Mouse (Mus musculus): ENCODE data around the gene Zfp341.
A peak's percentile ranks its signal among the peaks of the same experiment; 100 is the strongest.

Zfp341 gene

DNA sequence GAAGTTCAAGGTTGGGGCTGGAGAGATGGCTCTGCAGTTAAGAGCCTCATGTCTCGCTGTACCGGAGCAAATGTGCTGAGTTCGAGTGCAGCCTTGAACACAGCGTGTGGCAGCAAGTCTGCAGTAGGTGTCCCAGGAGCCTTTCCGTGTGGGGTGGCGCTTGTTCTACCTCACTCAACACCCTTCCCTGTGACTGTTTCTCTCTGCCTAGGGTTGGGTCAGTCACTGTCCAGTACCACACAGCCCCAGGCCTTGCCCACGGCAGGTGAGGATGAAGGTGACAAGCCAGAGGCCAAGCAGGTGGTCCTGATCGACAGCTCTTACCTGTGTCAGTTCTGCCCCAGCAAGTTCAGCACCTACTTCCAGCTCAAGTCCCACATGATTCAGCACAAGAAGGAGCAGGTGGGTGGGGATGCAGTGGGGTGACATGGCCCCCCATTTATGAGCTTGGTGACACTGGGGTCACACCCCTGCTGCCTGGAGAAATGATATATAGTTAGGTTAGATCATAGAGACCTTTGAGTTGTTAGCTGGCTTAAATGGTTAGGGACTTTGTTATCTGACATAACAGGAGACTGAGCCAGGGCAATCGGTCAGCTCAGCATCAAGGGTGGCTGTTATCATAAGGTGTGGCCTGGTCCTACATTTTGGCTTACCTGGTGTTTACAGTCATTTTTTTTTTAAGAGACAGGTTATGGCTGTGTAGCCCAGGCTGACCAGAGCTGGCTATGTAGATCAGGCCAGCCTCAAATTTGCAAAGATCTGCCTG, 21.0 kb downstream of the Zfp341 start:
- DNase-seq (ENCODE audit: low spot score in 2 of 2): no peak

DNA sequence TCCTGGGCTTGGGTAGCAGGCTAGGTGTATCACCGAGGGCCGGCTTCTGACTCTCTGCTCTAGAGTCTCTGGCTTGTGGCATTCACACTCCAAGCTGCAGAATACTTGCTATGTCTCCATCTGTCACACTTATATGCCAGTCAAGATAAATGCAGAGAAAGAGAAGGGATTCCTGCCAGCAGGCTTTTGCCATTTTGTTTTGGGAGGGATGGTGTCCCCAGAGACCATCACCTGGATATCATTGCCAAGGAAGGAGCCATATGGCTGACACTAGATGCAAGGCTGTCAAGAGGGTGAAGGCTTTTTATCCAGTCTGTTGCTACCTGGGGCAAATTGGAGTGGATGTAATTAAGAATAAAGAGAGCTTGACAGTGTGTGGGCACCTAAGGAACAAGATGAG, 22.7 kb downstream of the Zfp341 start:
- no peak for DNase-seq (ENCODE audit: low spot score in 2 of 2)

DNA sequence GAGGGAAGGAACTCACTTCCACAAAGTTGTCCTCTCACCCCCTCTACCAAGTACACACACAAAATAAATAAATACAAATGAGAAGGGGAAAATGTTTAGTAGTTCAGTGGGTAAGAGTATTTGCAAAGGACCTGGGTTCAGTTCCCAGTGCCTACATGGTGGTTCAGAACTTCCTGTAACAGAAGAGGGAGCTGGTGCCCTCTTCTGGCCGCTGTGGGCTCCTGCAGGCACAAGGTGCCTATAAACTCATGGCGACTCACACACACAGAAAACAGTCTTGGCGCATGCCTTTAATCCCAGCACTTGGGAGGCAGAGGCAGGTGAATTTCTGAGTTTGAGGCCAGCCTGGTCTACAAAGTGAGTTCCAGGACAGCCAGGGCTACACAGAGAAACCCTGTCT, 25.4 kb downstream of the Zfp341 start:
- no peak for DNase-seq (ENCODE audit: low spot score in 2 of 2)

DNA sequence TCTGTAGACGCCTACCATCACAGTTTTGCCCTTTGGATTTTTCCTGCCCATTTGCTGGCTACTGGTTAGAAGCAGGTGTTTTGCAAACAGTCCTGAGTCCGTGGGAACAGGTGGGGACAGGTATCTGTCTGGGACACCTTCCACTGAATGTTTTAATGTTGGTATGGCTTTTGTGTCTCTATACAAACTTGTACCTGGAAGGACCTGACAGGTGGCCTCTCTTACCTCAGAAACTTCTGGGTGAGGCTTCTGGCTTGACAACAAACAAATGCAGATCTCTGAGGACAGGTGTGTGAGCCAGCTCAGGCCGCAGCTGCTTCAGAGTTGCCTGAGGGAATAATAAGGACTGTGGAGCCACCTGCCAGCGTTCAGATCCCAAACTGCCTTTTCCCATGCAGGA, 26.0 kb downstream of the Zfp341 start:
- no peak for DNase-seq (ENCODE audit: low spot score in 2 of 2)

DNA sequence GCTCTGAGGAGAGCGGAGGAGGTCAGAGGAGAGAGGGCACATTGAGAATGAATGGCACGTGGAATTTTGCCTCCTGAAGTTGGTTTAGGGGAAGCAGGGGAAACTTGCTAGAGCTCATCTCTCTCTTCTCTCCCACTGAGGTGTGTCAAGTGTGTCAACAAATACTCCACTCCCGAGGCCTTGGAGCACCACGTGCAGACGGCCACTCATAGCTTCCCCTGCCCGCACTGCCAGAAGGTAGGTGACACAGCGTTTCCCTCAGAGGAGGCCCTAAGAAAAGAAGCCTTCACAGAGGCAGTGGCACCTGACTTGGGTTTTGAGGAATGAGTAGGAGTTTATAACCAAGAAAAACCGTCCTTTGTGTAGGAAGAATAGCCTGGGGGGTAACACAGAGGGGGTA, 28.1 kb downstream of the Zfp341 start:
- DNase-seq (ENCODE audit: low spot score in 2 of 2): no peak

DNA sequence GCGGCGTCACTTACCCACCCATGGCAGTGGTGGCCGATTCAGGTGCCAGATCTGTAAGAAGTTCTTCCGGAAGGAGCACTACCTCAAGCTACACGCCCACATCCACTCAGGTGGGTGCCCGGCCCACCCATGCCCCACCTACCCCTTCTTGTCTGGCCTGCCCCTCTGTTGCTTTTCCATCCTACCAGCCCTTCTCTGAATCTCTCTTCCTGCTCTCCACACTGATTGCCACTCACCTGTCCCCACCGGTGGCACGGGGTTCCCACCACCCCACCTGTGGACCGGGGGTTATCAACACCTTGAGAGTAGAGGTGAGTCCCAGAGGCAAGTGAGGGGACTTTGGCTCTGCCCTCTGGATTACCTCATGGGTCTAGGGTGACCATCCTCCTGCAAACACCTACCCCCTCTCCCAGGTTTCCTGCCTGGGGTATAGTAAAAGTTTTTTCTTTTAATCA, 28.9 kb downstream of the Zfp341 start:
- DNase-seq (ENCODE audit: low spot score in 2 of 2): no peak

DNA sequence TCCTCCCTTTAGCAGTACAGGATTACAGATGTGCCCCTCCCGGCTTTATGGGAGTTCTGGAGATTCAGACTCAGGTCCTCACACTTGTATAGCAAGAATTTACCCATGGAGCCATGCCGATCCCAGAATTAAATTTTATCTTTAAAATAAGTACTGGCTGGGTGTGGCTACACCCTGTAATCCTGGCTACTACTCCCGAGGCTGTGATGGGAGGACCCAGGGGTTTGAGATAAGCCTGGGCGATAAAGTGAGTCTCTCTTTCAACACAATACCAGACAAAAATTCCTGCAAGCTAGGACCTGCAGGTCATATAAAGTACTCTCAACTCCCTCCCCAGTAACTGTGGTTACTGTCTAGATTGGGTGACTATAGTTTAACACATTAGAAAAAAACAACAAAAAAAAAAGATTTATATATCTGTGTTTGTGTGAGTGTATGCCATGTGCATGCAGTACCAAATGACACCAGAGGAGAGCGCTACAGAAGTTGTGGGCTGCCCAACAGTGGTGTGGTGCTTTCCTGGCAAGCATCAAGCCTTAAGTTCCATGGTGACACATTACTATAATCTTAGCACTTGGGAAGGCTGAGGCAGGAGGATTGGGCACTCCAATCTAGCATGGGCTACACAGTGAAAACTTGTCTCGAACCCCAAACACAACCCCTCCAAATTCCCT, 29.8 kb downstream of the Zfp341 start:
- no peak for DNase-seq (ENCODE audit: low spot score in 2 of 2)

DNA sequence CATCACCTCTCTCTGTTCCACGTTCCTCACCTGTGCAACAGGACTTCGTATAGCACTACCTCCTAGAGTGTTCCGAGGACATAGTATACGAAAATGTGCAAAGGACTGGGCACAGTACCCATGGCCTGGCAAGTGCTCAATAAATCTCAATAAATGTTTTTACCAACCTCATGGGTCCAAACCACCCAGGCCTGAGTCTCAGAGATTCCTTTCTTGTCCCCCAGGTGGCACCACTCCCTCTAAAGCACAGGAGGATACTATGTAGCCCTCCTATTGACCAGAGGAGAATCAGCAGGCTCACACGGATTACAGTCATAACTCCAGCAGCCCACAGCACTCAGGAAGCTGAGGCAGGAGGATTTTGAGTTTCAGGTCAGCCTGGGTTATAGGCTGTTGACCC, 33.5 kb downstream of the Zfp341 start:
- DNase-seq (ENCODE audit: low spot score in 2 of 2): peak; percentile 46 to 51

DNA sequence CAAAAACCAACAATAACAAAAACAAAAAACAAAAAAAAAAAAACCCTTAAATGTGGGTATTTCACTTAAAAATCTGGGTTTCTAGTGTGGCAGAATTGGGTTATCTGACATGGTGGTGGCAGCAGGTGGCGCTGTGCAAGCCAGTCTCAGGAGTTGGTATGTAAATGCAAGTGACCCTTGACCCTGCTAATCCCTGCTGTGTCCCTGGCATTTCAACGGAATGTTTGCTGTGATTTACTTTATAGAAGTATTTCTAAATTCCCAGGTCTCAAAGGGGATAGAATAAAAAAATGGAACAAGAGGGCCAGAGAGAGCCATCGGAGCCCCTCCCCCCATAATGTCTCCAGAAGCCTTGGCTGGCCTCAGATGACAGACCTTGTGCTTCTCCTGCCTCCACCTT, 35.0 kb downstream of the Zfp341 start:
- DNase-seq (ENCODE audit: low spot score in 2 of 2): no peak

DNA sequence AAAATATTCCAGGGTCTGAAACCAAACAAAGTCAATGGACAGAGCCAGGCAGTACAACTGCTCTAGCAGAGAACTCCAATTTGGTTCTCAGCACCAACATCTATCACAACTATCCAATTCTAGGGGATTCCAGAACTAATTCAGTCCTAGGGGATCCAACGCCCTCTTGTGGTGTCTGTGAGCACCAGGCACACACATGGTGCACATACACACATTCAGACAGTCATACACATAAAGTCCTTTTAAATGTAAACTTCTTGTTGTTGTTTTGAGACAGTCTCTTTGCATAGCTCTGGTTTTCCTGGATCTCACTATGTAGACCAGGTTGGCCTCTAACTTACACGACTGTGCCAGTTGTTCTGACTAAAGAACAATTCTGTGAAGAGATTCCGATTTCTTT, 37.3 kb downstream of the Zfp341 start:
- no peak for DNase-seq (ENCODE audit: low spot score in 2 of 2)

DNA sequence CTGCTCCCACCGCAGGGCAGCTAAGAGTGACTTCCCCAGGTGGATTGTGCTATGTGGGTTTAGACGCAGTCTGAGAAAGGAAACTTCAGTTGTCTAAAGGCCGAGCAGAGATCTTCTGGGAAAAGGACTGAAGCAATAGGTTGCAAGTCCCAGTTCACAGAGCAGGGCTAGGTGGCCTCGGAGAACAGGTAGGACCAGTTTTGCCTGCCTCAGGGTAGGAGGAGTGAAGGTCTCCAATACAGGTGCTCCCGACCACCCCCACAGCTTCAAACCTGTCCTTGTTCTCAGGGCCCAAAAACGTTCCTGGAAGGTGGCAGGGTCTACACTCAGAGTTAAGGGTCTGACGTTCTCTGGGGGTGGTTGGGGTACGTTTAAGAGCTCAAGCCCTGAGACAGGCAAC, 38.3 kb downstream of the Zfp341 start, which contains the start of gene Chmp4b:
Gene Chmp4b (plus strand): TSS at position 343 of the 400 bp plus-strand sequence.
- no peak for DNase-seq (ENCODE audit: low spot score in 2 of 2)

DNA sequence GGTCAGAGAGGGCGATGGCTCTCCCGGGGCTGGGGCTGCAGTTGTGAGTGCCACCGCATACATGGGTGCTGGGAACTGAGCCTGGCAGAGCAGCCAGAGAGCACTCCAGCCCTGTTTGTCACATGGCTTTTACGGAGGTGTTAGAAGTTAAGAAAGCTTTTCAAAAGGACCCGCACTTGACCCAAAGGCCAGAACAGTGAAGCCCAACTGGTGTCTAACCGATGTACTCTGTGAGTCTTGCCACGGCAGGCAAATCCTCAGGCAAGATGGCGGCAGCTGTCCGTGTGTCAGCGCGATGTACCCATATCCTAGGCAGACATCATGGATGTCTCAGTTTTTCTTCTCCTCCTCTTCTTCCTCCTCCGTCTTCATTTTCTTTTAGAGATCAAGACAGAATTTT, 41.9 kb downstream of the Zfp341 start:
- no peak for DNase-seq (ENCODE audit: low spot score in 2 of 2)

DNA sequence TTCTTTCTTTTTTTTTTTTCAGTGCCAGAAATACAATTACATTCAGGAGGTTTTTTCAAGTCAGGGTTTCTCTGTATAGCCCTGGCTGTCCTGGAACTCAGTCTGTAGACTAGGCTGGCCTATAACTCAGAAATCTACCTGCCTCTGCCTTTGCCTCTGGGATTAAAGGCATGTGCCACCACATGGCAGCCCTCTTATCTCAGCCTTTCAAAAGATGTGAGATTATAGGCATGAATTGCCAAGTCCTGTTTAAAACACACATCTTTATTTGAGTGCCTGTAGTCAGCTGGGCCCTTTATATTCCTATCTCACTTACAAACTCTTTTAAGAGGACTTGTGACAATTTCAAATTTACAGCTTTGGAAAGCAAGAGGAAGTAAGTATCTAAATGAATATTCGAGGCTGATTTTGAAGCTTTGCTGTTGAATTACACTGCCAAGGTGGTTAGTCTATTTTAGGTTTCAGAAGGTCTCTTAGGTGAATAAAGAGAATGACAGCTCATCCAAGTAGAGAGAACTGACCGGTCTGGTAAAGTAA, 42.8 kb downstream of the Zfp341 start:
- no peak for DNase-seq (ENCODE audit: low spot score in 2 of 2)

DNA sequence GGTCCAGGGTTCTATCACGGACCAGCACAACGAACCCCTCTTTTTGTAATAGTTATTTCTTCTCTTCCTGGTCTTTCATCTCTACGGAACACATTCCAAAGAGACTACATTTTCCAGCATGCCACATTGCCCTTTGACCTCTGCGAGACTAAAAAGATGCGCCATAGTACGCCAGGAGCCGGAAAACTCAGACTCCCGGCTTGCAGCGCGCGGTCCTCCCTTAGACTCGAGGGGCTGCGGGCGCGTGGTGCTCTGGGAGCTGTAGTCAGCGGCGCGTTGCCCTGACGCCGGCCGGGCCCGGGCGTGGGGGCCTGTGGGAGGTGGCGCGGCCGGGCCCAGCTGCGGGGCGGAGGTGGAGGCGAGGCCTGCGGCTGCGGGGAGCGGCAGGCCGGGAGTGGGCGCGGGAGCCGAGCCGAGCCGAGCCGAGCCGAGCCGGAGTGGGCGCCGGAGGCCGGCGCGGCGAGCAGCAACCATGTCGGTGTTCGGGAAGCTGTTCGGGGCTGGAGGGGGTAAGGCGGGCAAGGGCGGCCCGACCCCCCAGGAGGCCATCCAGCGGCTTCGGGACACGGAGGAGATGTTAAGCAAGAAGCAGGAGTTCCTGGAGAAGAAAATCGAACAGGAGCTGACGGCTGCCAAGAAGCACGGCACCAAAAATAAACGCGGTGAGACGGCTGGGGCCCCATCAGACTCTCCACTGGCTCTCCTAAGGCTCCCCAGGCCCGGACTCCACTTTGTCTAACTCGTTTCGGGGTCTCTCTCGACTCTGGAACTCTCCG, 43.8 kb downstream of the Zfp341 start:
- peak; percentile 99 for DNase-seq (ENCODE audit: low spot score in 2 of 2)

DNA sequence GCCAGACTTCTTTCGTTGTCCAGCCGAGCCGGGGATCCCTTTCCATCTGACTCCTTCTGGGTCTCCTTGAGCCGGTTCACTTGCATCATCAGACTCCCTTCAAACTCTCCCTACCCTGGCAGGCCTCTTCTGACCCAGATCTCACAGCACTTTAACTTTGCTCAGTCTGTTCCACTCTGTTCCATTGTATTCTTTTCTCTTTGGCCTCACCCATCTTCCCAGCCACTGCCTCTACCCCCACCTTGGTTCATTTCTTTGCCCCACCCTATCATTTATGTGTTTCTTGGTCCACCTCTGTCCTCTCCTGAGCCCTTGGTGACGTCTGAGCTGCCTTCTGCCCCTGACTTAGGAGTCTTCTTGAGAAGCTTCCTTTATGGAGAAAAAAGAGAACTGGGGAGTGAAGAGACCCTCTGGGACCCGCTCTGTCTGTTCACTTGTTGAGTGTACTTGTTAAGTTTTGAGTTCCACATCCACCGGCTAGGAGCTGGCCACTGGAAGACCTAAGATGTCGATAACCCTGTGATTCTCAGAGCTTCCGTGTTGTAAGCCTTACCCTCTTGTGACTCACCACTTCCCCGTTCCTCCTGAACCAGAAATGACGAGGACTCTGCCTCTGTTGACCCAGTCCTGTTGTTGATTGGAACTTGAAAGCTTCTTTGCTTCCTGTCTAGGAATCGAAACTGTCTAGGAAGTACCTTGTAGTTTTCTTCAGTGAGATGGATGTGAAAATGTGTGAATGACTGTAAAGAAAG, 44.6 kb downstream of the Zfp341 start:
- no peak for DNase-seq (ENCODE audit: low spot score in 2 of 2)

DNA sequence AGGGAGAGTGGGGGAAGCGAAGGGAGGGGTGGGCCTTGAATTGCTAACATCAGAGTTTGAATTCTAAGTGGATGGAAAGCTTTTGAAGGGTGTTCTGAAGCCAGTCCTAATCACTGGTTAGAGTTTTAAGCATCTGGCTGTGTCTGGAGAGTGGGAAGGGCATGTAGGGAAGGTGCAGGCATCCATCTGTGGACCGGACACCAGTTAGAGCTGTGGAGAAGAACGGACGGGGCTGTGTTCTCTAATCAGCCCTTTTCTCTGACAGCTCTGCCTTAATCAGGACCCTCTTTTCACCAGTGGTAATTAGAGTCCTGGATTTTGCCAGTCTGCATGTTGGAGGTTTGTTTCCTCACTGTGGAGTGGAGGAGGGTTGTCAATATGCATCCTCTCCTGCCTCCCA, 46.0 kb downstream of the Zfp341 start:
- no peak for DNase-seq (ENCODE audit: low spot score in 2 of 2)

DNA sequence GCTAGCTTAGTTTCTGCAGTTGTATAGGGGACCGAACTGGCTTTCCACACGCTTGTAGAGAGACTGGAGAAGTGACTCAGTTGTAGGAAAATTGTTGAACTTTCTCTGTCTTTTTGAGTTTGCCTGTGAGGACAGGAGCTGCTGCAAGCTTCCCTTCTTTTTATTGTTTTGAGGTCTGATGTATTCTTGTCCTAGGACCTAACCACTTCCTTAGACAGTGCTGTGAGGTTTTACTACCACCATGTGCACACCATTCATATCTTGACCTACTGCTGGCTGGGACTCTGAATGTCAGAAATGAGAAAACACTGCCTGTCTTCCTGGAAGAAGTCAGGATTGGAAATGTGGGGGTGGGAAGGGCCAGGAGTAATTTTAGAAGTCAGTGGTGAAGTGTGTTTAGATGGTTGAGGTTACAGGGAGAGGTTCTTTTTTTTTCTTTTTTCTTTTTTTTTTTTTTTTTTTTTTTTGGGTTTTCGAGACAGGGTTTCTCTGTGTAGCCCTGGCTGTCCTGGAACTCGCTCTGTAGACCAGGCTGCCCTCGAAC, 46.5 kb downstream of the Zfp341 start:
- no peak for DNase-seq (ENCODE audit: low spot score in 2 of 2)

DNA sequence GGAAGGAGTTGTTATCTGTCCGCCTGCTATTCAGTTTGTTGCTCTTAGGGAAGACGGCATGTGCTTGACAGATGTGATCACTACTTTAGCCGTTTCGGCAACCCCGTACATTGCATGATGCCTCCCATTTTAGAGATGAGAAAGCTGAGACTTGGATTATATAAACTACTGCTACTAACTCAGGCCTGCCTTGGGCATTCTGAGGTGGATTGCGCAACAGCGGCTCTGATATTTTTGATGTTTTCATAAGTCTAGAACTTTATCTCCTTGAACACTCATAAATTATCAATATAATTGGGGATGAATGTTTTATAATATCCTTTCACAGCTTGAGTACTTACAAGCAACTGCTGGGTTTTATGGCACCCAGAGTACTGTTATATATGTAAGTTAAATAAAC, 55.6 kb downstream of the Zfp341 start:
- no peak for DNase-seq (ENCODE audit: low spot score in 2 of 2)

DNA sequence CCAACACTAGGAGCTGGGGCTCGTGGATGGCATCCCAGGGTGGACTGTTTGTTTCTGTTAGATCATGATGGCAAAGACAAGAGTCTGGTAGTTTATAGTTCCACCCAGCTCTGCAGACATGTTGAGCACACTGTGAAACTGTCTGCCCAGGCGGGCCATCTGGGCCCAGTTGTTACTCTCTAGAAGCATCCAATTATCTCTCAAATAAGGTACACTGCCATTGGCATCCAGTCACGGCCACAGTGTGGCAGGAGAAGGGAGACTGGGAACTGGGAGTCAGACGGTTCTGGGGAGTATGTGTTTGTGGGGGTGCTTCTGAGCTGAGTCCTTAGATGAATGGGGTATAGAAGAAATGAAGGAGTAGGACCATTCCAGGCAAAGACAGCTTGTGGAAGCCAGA, 57.0 kb downstream of the Zfp341 start:
- DNase-seq (ENCODE audit: low spot score in 2 of 2): no peak

DNA sequence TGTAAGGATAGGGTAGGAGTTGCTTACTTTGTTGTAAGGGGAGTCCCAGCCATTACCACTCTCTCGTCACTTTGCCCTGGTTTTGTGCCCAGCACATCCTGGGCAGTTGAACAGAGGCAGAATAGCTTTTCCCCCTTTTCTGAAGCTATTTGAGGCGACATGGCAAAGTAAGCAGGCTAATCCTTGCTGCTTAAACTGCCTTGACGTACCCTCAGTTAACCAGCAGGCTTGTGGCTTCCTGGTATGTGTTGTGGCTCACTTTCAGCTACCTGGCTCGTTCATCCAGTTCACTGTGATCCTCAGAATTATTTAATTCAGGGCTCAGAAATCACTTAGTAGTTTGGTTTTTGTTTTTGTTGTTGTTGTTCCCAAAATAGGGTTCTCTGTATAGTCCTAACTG, 57.6 kb downstream of the Zfp341 start:
- DNase-seq (ENCODE audit: low spot score in 2 of 2): no peak

DNA sequence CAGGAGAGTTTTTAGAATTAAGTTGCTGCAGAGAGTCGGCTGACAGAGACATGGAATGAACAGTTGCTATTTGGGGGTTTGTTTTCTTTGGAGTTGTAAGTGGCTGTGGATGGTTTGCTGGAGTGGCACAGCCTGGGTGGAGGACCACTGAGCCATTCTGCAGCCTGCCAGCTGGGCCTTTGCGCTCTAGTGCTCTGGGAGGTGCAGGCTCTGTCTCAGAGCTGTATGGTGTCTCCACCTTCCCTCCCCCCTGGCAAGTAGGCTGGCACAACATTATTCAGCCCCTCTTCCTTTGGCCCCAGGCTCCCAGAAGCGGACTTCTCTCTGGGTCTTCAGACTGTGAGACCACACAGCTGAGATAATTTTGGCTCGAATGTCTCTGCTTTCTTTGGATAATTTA, 60.9 kb downstream of the Zfp341 start:
- no peak for DNase-seq (ENCODE audit: low spot score in 2 of 2)
